Comparison of ENCODE assay signal across 17 mouse cellular contexts in the genomic region with DNA sequence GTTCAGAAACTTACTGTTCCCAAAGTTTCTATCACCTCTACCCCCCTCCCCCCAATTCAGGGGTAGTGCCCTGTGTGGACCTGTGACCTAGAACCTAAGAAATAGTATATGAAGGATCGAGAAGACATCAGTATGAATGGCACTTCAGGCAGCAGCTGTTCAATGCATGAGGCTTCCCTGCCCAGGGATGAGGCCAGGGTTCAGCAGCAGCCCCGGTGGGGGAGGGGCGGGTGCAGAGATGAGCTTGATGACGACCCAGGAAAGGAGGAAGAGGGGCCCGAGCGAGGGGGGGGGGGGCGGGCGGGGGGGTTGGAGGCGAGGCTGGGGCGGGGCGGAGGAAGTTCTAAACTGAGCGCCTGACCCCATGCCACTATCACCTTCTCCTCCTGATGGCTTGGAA. TPM values are rescaled to one million over a fixed set of nuclear protein-coding genes. Genes with fewer than 3 reads are reported as not detected.
A peak's percentile ranks its signal among the peaks of the same experiment; 100 is the strongest.
DNase-seq lines count a peak whose midpoint lies in the region; ATAC-seq and TF ChIP-seq lines count a peak whose summit lies in the region.
"Had no signal": no experiment of that assay in that cellular context is flagged by ENCODE, and none has a peak within 500 bp of the region (broad histone marks: within the 10 kb centered on the region; RNA-seq: fewer than 3 reads in every experiment).

No protein-coding gene starts in this region.

- ATAC-seq in forebrain, postnatal 0 days, result no peak
- no peak for ATAC-seq in neural tube, embryonic 15.5 days (ENCODE audit: low FRiP score)
- 0 out of 2 replicates have a peak, but pooled peaks have one; percentile 27 for ATAC-seq in liver, embryonic 16.5 days (ENCODE audit: low read depth)
- ATAC-seq: forebrain, embryonic 15.5 days; inflammation-experienced regulatory T-cells, adult 6 months had no signal

- H3K9me3 ChIP-seq in forebrain, embryonic 10.5 days, result no peaks in the 10 kb centered on the region
- H3K9me3 ChIP-seq in forebrain, postnatal 0 days (ENCODE audit: low read length), result no peaks in the 10 kb centered on the region
- H3K9me3 ChIP-seq in neural tube, embryonic 15.5 days (replicated peaks), result 0 out of 2 replicates have a peak, but pooled peaks cover 4% of the 10 kb centered on the region
- no peaks in the 10 kb centered on the region for H3K9me3 ChIP-seq in liver, embryonic 16.5 days (replicated peaks; ENCODE audit: control insufficient read depth, low read length)
- H3K9me3 ChIP-seq: embryonic facial prominence, embryonic 12.5 days; forebrain, embryonic 15.5 days had no signal

- H3K9ac ChIP-seq in forebrain, postnatal 0 days, result no peak overlapping the region
- no peak overlapping the region for H3K9ac ChIP-seq in neural tube, embryonic 15.5 days (replicated peaks)
- no peak overlapping the region for H3K9ac ChIP-seq in liver, embryonic 16.5 days (ENCODE audit: low read depth, low read length)
- H3K9ac ChIP-seq: embryonic facial prominence, embryonic 12.5 days; forebrain, embryonic 15.5 days had no signal

- DNase-seq in forebrain, embryonic 10.5 days (ENCODE audit: extremely low spot score, low spot score), result no peak
- DNase-seq in forebrain, postnatal 0 days, result no peak
- peak; percentile 45 for DNase-seq in neural tube, embryonic 10.5 days (ENCODE audit: extremely low spot score, low spot score)
- DNase-seq in yolk sac, embryonic 10.5 days (ENCODE audit: low spot score), result peak; percentile 32
- no peak for DNase-seq in ovary, adult 18-20 months (ENCODE audit: low spot score)
- no peak for DNase-seq in layer of hippocampus, adult 18-20 months (ENCODE audit: low spot score in 2 of 2)
- DNase-seq: adrenal gland, adult 2 months; left cerebral cortex, postnatal 4 days had no signal

- no peaks in the 10 kb centered on the region for H3K27me3 ChIP-seq in forebrain, embryonic 10.5 days (ENCODE audit: poor library complexity, severe bottlenecking)
- H3K27me3 ChIP-seq in forebrain, postnatal 0 days (ENCODE audit: insufficient read depth, low read length), result no peaks in the 10 kb centered on the region
- H3K27me3 ChIP-seq in neural tube, embryonic 15.5 days (replicated peaks), result no peaks in the 10 kb centered on the region
- H3K27me3 ChIP-seq in liver, embryonic 16.5 days (ENCODE audit: control insufficient read depth, insufficient read depth, low read depth, low read length), result no peaks in the 10 kb centered on the region
- H3K27me3 ChIP-seq: embryonic facial prominence, embryonic 12.5 days; forebrain, embryonic 15.5 days had no signal

- H3K4me3 ChIP-seq in forebrain, embryonic 10.5 days, result no peak overlapping the region
- H3K4me3 ChIP-seq in forebrain, postnatal 0 days (ENCODE audit: low read depth, low read length), result no peak overlapping the region
- no peak overlapping the region for H3K4me3 ChIP-seq in neural tube, embryonic 15.5 days (replicated peaks)
- H3K4me3 ChIP-seq in liver, embryonic 16.5 days (ENCODE audit: low read depth, low read length), result no peak overlapping the region
- H3K4me3 ChIP-seq: embryonic facial prominence, embryonic 12.5 days; forebrain, embryonic 15.5 days had no signal

- 0 out of 2 replicates have a peak overlapping the region, but pooled peaks have one; percentile 4 for H3K27ac ChIP-seq in forebrain, embryonic 10.5 days
- no peak overlapping the region for H3K27ac ChIP-seq in forebrain, postnatal 0 days (ENCODE audit: low read depth, low read length)
- H3K27ac ChIP-seq in neural tube, embryonic 15.5 days (replicated peaks), result no peak overlapping the region
- no peak overlapping the region for H3K27ac ChIP-seq in liver, embryonic 16.5 days (ENCODE audit: low read length)
- H3K27ac ChIP-seq: embryonic facial prominence, embryonic 12.5 days; forebrain, embryonic 15.5 days had no signal

- H3K4me1 ChIP-seq in forebrain, embryonic 10.5 days, result peaks cover 9% of the 10 kb centered on the region
- H3K4me1 ChIP-seq in forebrain, postnatal 0 days (ENCODE audit: insufficient read depth), result no peaks in the 10 kb centered on the region
- no peaks in the 10 kb centered on the region for H3K4me1 ChIP-seq in neural tube, embryonic 15.5 days
- H3K4me1 ChIP-seq in liver, embryonic 16.5 days (ENCODE audit: control insufficient read depth, low read depth, low read length), result peaks cover 5% of the 10 kb centered on the region; the same call in 1 of the 2 replicates

- H3K36me3 ChIP-seq in forebrain, embryonic 10.5 days (replicated peaks), result no peaks in the 10 kb centered on the region
- no peaks in the 10 kb centered on the region for H3K36me3 ChIP-seq in forebrain, postnatal 0 days (ENCODE audit: insufficient read depth)
- no peaks in the 10 kb centered on the region for H3K36me3 ChIP-seq in neural tube, embryonic 15.5 days
- H3K36me3 ChIP-seq in liver, embryonic 16.5 days (ENCODE audit: control insufficient read depth, insufficient read depth), result no peaks in the 10 kb centered on the region
- H3K36me3 ChIP-seq: embryonic facial prominence, embryonic 12.5 days; forebrain, embryonic 15.5 days had no signal

- TF ChIP-seq CTCF in forebrain, postnatal 0 days (IDR thresholded peaks at IDR 0.05; ENCODE audit: low read depth), result no peak

- WGBS in forebrain, embryonic 10.5 days, result 14% methylated on average over 9 of the region's 12 CpGs
- 14% methylated on average over 12 of the region's 12 CpGs for WGBS in forebrain, postnatal 0 days
- 7% methylated on average over 6 of the region's 12 CpGs for WGBS in neural tube, embryonic 15.5 days
- WGBS in liver, embryonic 16.5 days (ENCODE audit: insufficient replicate concordance), result 3% methylated on average over 6 of the region's 12 CpGs

- H3K4me2 ChIP-seq in forebrain, postnatal 0 days (ENCODE audit: low read depth), result no peak overlapping the region
- no peak overlapping the region for H3K4me2 ChIP-seq in neural tube, embryonic 15.5 days
- H3K4me2 ChIP-seq in liver, embryonic 16.5 days (ENCODE audit: low read depth, low read length), result no peak overlapping the region
- H3K4me2 ChIP-seq: embryonic facial prominence, embryonic 12.5 days; forebrain, embryonic 15.5 days; heart, embryonic 11.5 days had no signal

RNA-seq across cellular contexts. Expression of gene H1foo, which starts 3.6 kb away (rescaled TPM):
- polyA plus RNA-seq in forebrain, embryonic 10.5 days (2016; fragmentation: Nextera tagmentation; extraction: Ambion mirVana), result not detected in 2 replicates
- not detected in 2 replicates for total RNA-seq in forebrain, postnatal 0 days (2014; rRNA removed)
- polyA plus RNA-seq in forebrain, postnatal 0 days (2015; fragmentation: Nextera tagmentation; extraction: Ambion mirVana), result not detected in 2 replicates
- not detected in 2 replicates for polyA plus RNA-seq in neural tube, embryonic 15.5 days (2015; fragmentation: Nextera tagmentation; extraction: Ambion mirVana)
- not detected in 2 replicates for polyA plus RNA-seq in liver, embryonic 16.5 days (2015; fragmentation: Nextera tagmentation; extraction: Ambion mirVana)
- not detected for total RNA-seq in layer of hippocampus, adult 18-20 months (2021)
- total RNA-seq: adrenal gland, adult 2 months; layer of hippocampus, adult 8-10 months; left cerebral cortex, postnatal 4 days had no signal
- polyA plus RNA-seq: adrenal gland, adult 2 months; embryonic facial prominence, embryonic 12.5 days; forebrain, embryonic 15.5 days; heart, embryonic 11.5 days; inflammation-experienced regulatory T-cells, adult 6 months; neural tube, embryonic 11.5 days; stomach, embryonic 14.5 days had no signal

RNA-seq across cellular contexts. Expression of gene Rho, which starts 9.6 kb away (rescaled TPM):
- polyA plus RNA-seq in forebrain, embryonic 10.5 days (2016; fragmentation: Nextera tagmentation; extraction: Ambion mirVana), result 0.06 and 0.10 TPM in 2 replicates
- total RNA-seq in forebrain, postnatal 0 days (2014; rRNA removed), result 0.23 and 0.57 TPM in 2 replicates
- 0.08 TPM in 1 of 2 replicates, not detected in the other for polyA plus RNA-seq in forebrain, postnatal 0 days (2015; fragmentation: Nextera tagmentation; extraction: Ambion mirVana)
- polyA plus RNA-seq in neural tube, embryonic 15.5 days (2015; fragmentation: Nextera tagmentation; extraction: Ambion mirVana), result 2.0 and 2.1 TPM in 2 replicates
- not detected in 2 replicates for polyA plus RNA-seq in liver, embryonic 16.5 days (2015; fragmentation: Nextera tagmentation; extraction: Ambion mirVana)
- total RNA-seq in layer of hippocampus, adult 18-20 months (2021), result 1 to 10 TPM in 1 of 2 experiments, under 1 TPM in 1; 0.89 to 1.0 TPM
- polyA plus RNA-seq: neural tube, embryonic 11.5 days had no signal

RNA-seq across cellular contexts. Expression of gene Plxnd1, which starts 53.7 kb away (rescaled TPM):
- polyA plus RNA-seq in forebrain, embryonic 10.5 days (2016; fragmentation: Nextera tagmentation; extraction: Ambion mirVana), result 23.9 and 28.0 TPM in 2 replicates
- total RNA-seq in forebrain, postnatal 0 days (2014; rRNA removed), result 44.1 and 63.3 TPM in 2 replicates
- 16.9 and 17.6 TPM in 2 replicates for polyA plus RNA-seq in forebrain, postnatal 0 days (2015; fragmentation: Nextera tagmentation; extraction: Ambion mirVana)
- 8.8 and 9.8 TPM in 2 replicates for polyA plus RNA-seq in neural tube, embryonic 15.5 days (2015; fragmentation: Nextera tagmentation; extraction: Ambion mirVana)
- polyA plus RNA-seq in liver, embryonic 16.5 days (2015; fragmentation: Nextera tagmentation; extraction: Ambion mirVana), result 7.3 and 9.7 TPM in 2 replicates
- 10 to 100 TPM; 22.0 to 23.0 TPM for total RNA-seq in layer of hippocampus, adult 18-20 months (2021)

Comparison
In these comparisons a context has a peak if more than half of its experiments do, and no peak if none do; other contexts are left out.
1. DNase-seq: peak in neural tube, embryonic 10.5 days (single experiment) and yolk sac, embryonic 10.5 days (single experiment); none in forebrain, embryonic 10.5 days (single experiment), forebrain, postnatal 0 days (single experiment), ovary, adult 18-20 months (single experiment) and layer of hippocampus, adult 18-20 months (0 of 2).